Mouse (Mus musculus) adrenal gland, adult 18-20 months (tissue): Measurements from ENCODE around the gene Vmn2r66. TPM values are rescaled to one million over a fixed set of nuclear protein-coding genes. Genes with fewer than 3 reads are reported as not detected.

Experiments used
- DNase-seq, 2 experiments: peaks; one replicate each; pipeline ENCODE4 v3.0.0; 2021 to 2022; ENCODE audit warnings: low spot score in 2 of 2
- long read RNA-seq, 2 experiments: library from polyadenylated mRNA; stranded (forward); transcript quantifications; one replicate each; pipeline ENCODE4 v2.0.0; 2021
- total RNA-seq, 2 experiments: library from RNA; stranded (reverse); gene quantifications; 1 replicate in 1 of 2; 2 replicates in 1 of 2; pipeline ENCODE4 v1.2.3; 2021

Vmn2r66 gene
- not detected for total RNA-seq
- long read RNA-seq, experiment 1: 0 reads
- long read RNA-seq, experiment 2: 0 reads

DNA sequence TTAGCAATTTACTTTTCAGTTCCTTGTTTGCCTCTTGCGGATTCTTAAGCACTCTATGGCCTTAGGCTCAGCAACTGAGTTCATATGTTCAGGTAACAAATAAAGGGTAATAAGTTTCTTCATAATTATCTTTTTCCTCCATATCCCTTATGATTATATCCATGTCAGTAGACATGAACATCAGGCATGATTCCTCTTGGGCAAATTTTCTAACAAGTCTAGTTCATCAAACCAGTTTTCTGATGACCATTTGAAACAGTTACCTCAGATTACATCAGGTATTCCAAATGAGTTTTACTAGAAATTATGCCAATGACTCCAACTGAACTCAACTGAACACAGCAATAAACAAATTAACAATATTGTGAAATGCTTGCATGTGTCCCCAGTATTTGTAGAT, at the start of gene Vmn2r66:
Vmn2r66 (minus strand) TSS at position 101 of the 400 bp plus-strand sequence.
- no peak for DNase-seq

DNA sequence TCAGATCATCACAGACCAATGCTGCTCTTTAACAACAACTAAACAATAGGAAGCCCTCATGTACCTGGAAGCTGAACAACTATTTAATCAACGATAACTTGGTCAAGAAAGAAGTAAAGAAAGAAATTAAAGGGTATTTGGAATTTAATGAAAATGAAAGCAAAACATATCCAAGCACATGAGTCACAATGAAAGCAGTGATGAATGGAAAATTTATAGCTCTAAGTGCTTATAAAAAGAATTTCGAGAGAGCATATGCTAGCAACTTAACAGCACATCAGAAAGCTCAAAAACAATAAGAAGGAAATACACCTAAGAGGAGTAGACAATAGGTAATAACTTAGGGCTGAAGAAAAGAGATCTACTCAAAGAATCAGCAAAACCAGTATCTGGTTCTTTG, 15.4 kb downstream of the Vmn2r66 start:
- no peak for DNase-seq

DNA sequence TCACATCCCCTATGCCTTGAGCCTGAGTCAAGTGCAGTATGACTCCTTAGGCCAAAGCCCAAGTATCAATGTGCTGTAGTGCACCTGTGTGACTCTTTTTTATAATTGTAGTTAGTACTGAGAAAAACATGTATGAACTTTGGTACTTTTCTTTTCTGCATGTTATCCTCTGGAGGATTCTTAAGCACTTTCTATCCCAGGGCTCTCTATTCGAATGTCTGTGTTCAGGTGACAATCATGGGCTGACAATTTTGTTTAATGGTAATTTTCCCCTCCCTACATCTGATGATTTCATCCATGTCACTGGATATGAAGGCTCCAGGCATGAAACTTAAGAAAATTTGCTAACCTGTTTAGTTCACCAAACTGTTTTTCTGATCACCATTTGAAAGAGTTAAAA, 48.1 kb downstream of the Vmn2r66 start, which contains the start of gene Vmn2r65:
Vmn2r65 (minus strand) TSS at position 101 of the 400 bp plus-strand sequence.
- DNase-seq: no peak

Other genes with a start within 250 kb of the Vmn2r66 start
- gene Olfr291, start 158.7 kb downstream of the Vmn2r66 start, total RNA-seq: not detected
- gene Vmn2r65, start 48.2 kb downstream of the Vmn2r66 start, total RNA-seq: not detected
- not detected for gene Vmn2r67, start 143.7 kb upstream of the Vmn2r66 start, total RNA-seq
- not detected for gene Vmn2r68, start 225.5 kb upstream of the Vmn2r66 start, total RNA-seq